Mouse (Mus musculus) CH12.LX (cell line): ENCODE data around the gene Smim26. TPM values are rescaled to one million over a fixed set of nuclear protein-coding genes. Genes with fewer than 3 reads are reported as not detected.
"Not testable (repeated sequence)": the region's sequence is repeated elsewhere in the genome, so short reads cannot be mapped to it uniquely, and the experiment has no call there.

Experiments
- DNase-seq: peaks from one replicate; pipeline ENCODE4 v3.0.0-alpha.2; 2013; ENCODE audit errors: extremely low read depth
- H3K27ac ChIP-seq: 2 replicates; pipeline ENCODE4 v1.5.1; 2012; ENCODE audit warnings: low read depth, mild to moderate bottlenecking, control low read depth, moderate library complexity; ENCODE audit not compliant: insufficient read depth
- H3K27me3 ChIP-seq: replicated peaks from 2 replicates; pipeline ENCODE3; 2012; ENCODE audit warnings: inconsistent platforms
- H3K36me3 ChIP-seq, 2 experiments: replicated peaks in 1 of 2; 2 replicates each; pipeline versions ENCODE3 to v1.6.1; 2012; ENCODE audit warnings: inconsistent platforms in 1 of 2, low read length in 1 of 2, mild to moderate bottlenecking in 1 of 2, mixed read lengths in 1 of 2, moderate library complexity in 1 of 2; ENCODE audit not compliant: control insufficient read depth in 1 of 2, insufficient read depth in 1 of 2
- H3K4me1 ChIP-seq, 2 experiments: 2 replicates each; pipeline ENCODE4 v1.6.1; 2012; ENCODE audit warnings: inconsistent platforms in 1 of 2, moderate library complexity in 1 of 2; ENCODE audit not compliant: insufficient read depth in 2 of 2, control insufficient read depth in 1 of 2
- H3K4me2 ChIP-seq: 2 replicates; pipeline ENCODE4 v1.6.1; 2012; ENCODE audit warnings: low read depth, mild to moderate bottlenecking, control low read depth; ENCODE audit not compliant: poor library complexity, insufficient read depth, severe bottlenecking
- H3K4me3 ChIP-seq, 3 experiments: fragments of 150-350 bp in 1 of 3; sonication (generic) in 1 of 3; replicated peaks in 1 of 3; 2 replicates each; pipeline versions ENCODE3 to v1.5.1; 2011 to 2012; ENCODE audit warnings: low read depth in 2 of 3, low read length in 2 of 3, mild to moderate bottlenecking in 2 of 3, moderate library complexity in 2 of 3, control low read depth in 1 of 3, improper control_type of control experiment in 1 of 3, inconsistent platforms in 1 of 3, mixed read lengths in 1 of 3; ENCODE audit not compliant: poor library complexity in 1 of 3
- H3K79me2 ChIP-seq: replicated peaks from 2 replicates; pipeline ENCODE4 v1.6.1; 2012; ENCODE audit warnings: mild to moderate bottlenecking, moderate library complexity; ENCODE audit not compliant: control insufficient read depth, poor library complexity, insufficient read depth, severe bottlenecking; ENCODE audit errors: extremely low read depth
- H3K9ac ChIP-seq: 2 replicates; pipeline ENCODE4 v1.6.1; 2012; ENCODE audit warnings: low read depth, mild to moderate bottlenecking, control low read depth, moderate library complexity; ENCODE audit not compliant: insufficient read depth
- H3K9me3 ChIP-seq: replicated peaks from 2 replicates; pipeline ENCODE3; 2012; ENCODE audit warnings: low read length, inconsistent platforms, mixed read lengths
- CTCF ChIP-seq, 2 experiments: IDR thresholded peaks in 1 of 2; conservative IDR thresholded peaks in 1 of 2; 2 replicates each; pipeline ENCODE4 v1.5.1; 2011 to 2012; ENCODE audit warnings: low read depth in 2 of 2, low read length in 2 of 2, improper control_type of control experiment in 1 of 2, inconsistent platforms in 1 of 2, mild to moderate bottlenecking in 1 of 2, moderate library complexity in 1 of 2
- ELF1 ChIP-seq: IDR thresholded peaks from 2 replicates; pipeline ENCODE4 v1.6.1; 2014; ENCODE audit warnings: low read depth, mild to moderate bottlenecking, inconsistent platforms, low read length, improper control_type of control experiment
- EP300 ChIP-seq: IDR thresholded peaks from 2 replicates; pipeline ENCODE4 v1.6.1; 2011; ENCODE audit warnings: low read length, improper control_type of control experiment
- GABPA ChIP-seq: IDR thresholded peaks from 2 replicates; pipeline ENCODE4 v1.6.1; 2012; ENCODE audit warnings: low read depth, low read length, improper control_type of control experiment, inconsistent platforms; ENCODE audit not compliant: insufficient replicate concordance
- HCFC1 ChIP-seq: IDR thresholded peaks from 2 replicates; pipeline ENCODE4 v1.6.1; 2012; ENCODE audit warnings: low read depth, mild to moderate bottlenecking, inconsistent platforms, low read length, improper control_type of control experiment
- JUN ChIP-seq: IDR thresholded peaks from 2 replicates; pipeline ENCODE4 v1.6.1; 2011; ENCODE audit warnings: low read depth, mild to moderate bottlenecking, low read length, improper control_type of control experiment, moderate library complexity; ENCODE audit not compliant: insufficient read depth
- MXI1 ChIP-seq: IDR thresholded peaks from 2 replicates; pipeline ENCODE4 v1.6.1; 2011; ENCODE audit warnings: mild to moderate bottlenecking, low read depth, low read length, improper control_type of control experiment
- MYC ChIP-seq: IDR thresholded peaks from 2 replicates; pipeline ENCODE4 v1.6.1; 2011; ENCODE audit warnings: low read depth, mild to moderate bottlenecking, improper control_type of control experiment, low read length
- dilution Hi-C: fragments of 300-500 bp; cut with MboI; formaldehyde crosslinking; loops from 2 replicates; pipeline ENCODE4 v1.14.3; 2020; ENCODE audit warnings: low sequenced_read_pairs; ENCODE audit not compliant: extremely low pct_unique_long_range_greater_than_20kb, extremely low pct_ligation_motif_present
- in situ Hi-C: fragments of 300-500 bp; cut with MboI; formaldehyde crosslinking; loops from 3 replicates; pipeline ENCODE4 v1.14.3; 2019; ENCODE audit warnings: low sequenced_read_pairs, low pct_ligation_motif_present, low pct_unique_long_range_greater_than_20kb, mixed read lengths
- polyA plus RNA-seq: library from polyadenylated mRNA; unstranded; fragments of >175 nt; gene quantifications from 2 replicates; pipeline ENCODE4 v1.2.1, GENCODE M21; 2012; ENCODE audit warnings: low read depth; ENCODE audit not compliant: insufficient read length
- total RNA-seq, 2 experiments: library from RNA; depleted of rRNA; stranded (reverse); fragments of 300-350 nt in 1 of 2; fragments of >200 nt in 1 of 2; gene quantifications; 2 replicates each; pipeline ENCODE4 v1.2.3; 2012 to 2014

Smim26 gene
- total and polyA plus RNA-seq, 3 experiments, result 34.7 to 59.7 (median 35.0) TPM

DNA sequence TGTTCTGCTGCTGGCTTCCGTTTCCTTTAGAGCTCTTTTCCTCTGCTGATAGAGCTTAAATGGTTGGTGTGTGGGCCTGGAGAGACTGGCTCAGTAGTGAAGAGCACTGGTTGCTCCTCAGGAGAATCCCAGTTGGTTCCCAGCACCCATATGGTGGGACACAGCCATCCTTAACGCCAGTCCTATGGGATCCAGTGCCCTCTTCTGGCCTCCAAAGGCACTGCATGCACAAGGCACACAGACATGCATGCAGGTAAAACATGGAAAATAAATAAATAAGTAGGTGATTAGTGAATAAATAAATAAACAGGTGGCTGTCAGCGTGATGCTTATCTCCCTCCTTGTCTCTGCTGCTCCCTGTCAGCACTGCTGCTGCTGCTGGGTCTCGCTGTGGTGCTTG, 5.1 kb upstream of the Smim26 start:
- H3K9ac ChIP-seq, result no peak overlapping the region
- H3K27ac ChIP-seq, result no peak overlapping the region
- H3K27me3 ChIP-seq, result no peaks in the 10 kb centered on the region
- H3K79me2 ChIP-seq, result no peaks in the 10 kb centered on the region
- peak; percentile 21 to 32; a peak in 1 of 4 replicates for TF ChIP-seq CTCF (conservative IDR thresholded peaks at IDR 0.05 in 1 of 2, IDR thresholded peaks at IDR 0.05 in 1 of 2; ENCODE audit: low read depth in 2 of 2, low read length in 2 of 2)
- TF ChIP-seq EP300, result no peak
- H3K4me2 ChIP-seq, result no peak overlapping the region
- H3K9me3 ChIP-seq, result peaks cover 6% of the 10 kb centered on the region
- dilution Hi-C loops (no loop called here), in situ Hi-C loops (no loop called here)
- H3K4me3 ChIP-seq, result no peak overlapping the region
- peaks cover 0 to 6% of the 10 kb centered on the region in 2 experiments; a peak in 2 of 4 replicates for H3K4me1 ChIP-seq
- DNase-seq, result no peak
- H3K36me3 ChIP-seq, result peaks cover 59 to 73% of the 10 kb centered on the region in 2 experiments

DNA sequence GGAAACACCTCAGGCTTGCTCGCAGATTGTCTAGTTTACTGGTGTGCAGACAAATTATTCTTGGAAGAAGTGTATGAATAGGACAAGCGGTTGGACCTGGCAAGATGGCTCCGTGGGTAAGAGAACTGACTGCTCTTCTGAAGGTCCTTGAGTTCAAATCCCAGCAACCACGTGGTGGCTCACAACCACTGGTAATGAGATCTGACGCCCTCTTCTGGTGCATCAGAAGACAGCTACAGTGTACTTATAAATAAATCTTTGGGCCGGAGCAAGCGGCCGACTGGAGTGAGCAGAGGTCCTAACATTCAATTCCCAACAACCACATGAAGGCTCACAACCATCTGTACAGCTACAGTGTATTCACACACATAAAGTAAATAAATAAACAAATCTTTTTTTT, 818 bp upstream of the Smim26 start:
- H3K27ac ChIP-seq, H3K9me3 ChIP-seq, dilution Hi-C loops: not testable (repeated sequence)
- TF ChIP-seq MYC, result peak; percentile 56; the same call in 1 of the 2 replicates
- TF ChIP-seq CTCF (conservative IDR thresholded peaks at IDR 0.05 in 1 of 2, IDR thresholded peaks at IDR 0.05 in 1 of 2; ENCODE audit: low read depth in 2 of 2, low read length in 2 of 2), result peak in 1 of 2 experiments; percentile 33; a peak in 1 of 4 replicates
- TF ChIP-seq, all 38 proteins: peak for 2; not testable (repeated sequence) for 36
- H3K27me3 ChIP-seq, H3K9ac ChIP-seq, in situ Hi-C loops, H3K4me3 ChIP-seq, H3K4me2 ChIP-seq, H3K79me2 ChIP-seq: not testable (repeated sequence)
- DNase-seq, result peak; percentile 10
- Histone ChIP-seq H3K4me1 (peaks cover 0 to 12% of the 10 kb centered on the region in 2 experiments; a peak in 2 of 4 replicates), H3K36me3 (peaks cover 20 to 40% of the 10 kb centered on the region in 2 experiments)

DNA sequence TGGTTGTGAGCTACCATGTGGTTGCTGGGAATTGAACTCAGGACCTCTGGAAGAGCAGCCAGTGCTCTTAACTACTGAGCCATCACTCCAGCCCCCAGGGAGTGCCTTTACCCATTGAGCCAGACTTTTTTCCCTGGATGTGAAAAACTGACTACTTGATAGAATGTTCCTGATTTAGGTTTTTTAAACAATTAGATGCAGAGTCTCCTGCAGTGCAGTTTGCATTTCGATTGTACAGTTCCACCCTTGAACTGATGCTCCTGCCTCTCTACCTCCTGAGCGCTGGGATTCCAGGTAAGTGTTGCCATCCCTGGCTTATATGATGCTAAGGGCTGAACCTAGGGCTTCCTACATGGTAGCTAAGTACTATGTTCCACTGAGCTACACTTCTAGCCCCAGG, 4.2 kb downstream of the Smim26 start:
- TF ChIP-seq HCFC1, result no peak
- TF ChIP-seq ELF1, result no peak
- no peak for TF ChIP-seq GABPA
- TF ChIP-seq CTCF (conservative IDR thresholded peaks at IDR 0.05 in 1 of 2, IDR thresholded peaks at IDR 0.05 in 1 of 2; ENCODE audit: low read depth in 2 of 2, low read length in 2 of 2), result no peak
- TF ChIP-seq MXI1, result no peak
- no peak for TF ChIP-seq JUN
- TF ChIP-seq, all 38 proteins: peak for 0
- Histone ChIP-seq H3K79me2 (no peaks in the 10 kb centered on the region), H3K4me1 (peaks cover 0 to 19% of the 10 kb centered on the region in 2 experiments; a peak in 2 of 4 replicates), H3K4me2 (no peak overlapping the region), H3K36me3 (peaks cover 0 to 10% of the 10 kb centered on the region in 2 experiments), H3K27me3 (no peaks in the 10 kb centered on the region), H3K9ac (no peak overlapping the region), H3K9me3 (no peaks in the 10 kb centered on the region), H3K27ac (no peak overlapping the region), H3K4me3 (no peak overlapping the region)
- in situ Hi-C loops, result no loop called here
- DNase-seq, result no peak
- dilution Hi-C loops, result no loop called here
